Mouse (Mus musculus) hindbrain, embryonic 12.5 days (tissue): ENCODE measurements around the gene Pigq. TPM values are rescaled to one million over a fixed set of nuclear protein-coding genes. Genes with fewer than 3 reads are reported as not detected.

Experiments used
- ATAC-seq: fragments of 200-750 bp; cut with Nextera tagmentation; 2 replicates; pipeline ENCODE4 v1.8.0; 2017; ENCODE audit warnings: moderate TSS enrichment; ENCODE audit not compliant: low FRiP score
- H3K27ac ChIP-seq: fragments of 300-500 bp; sonication (generic); 2 replicates; pipeline ENCODE4 v1.5.1; 2016; ENCODE audit warnings: mild to moderate bottlenecking
- H3K27me3 ChIP-seq: fragments of 300-500 bp; sonication (generic); 2 replicates; pipeline ENCODE4 v1.6.1; 2016; ENCODE audit warnings: mild to moderate bottlenecking
- H3K36me3 ChIP-seq: fragments of 300-500 bp; sonication (generic); 2 replicates; pipeline ENCODE4 v1.6.1; 2016; ENCODE audit warnings: mild to moderate bottlenecking
- H3K4me1 ChIP-seq: fragments of 300-500 bp; sonication (generic); 2 replicates; pipeline ENCODE4 v1.6.1; 2016
- H3K4me2 ChIP-seq: fragments of 300-500 bp; sonication (generic); replicated peaks from 2 replicates; pipeline ENCODE4 v1.6.1; 2016; ENCODE audit warnings: mild to moderate bottlenecking
- H3K4me3 ChIP-seq: fragments of 300-500 bp; sonication (generic); 2 replicates; pipeline ENCODE4 v1.5.1; 2016; ENCODE audit warnings: mild to moderate bottlenecking
- H3K9ac ChIP-seq: fragments of 300-500 bp; sonication (generic); 2 replicates; pipeline ENCODE4 v1.6.1; 2016; ENCODE audit warnings: mild to moderate bottlenecking, moderate library complexity
- H3K9me3 ChIP-seq: fragments of 300-500 bp; sonication (generic); replicated peaks from 2 replicates; pipeline ENCODE4 v1.6.1; 2016; ENCODE audit warnings: mild to moderate bottlenecking
- WGBS: fragments of 180-500 bp; shearing (Covaris S2); methylation state at CpG from one replicate; pipeline ENCODE4 v1.1.7; 2016; 5-methylcytosine and 5-hydroxymethylcytosine counted together
- polyA plus RNA-seq: library from polyadenylated mRNA; unstranded; fragments of >200 nt; fragmentation: Nextera tagmentation; extraction: Ambion mirVana; gene quantifications from 2 replicates; pipeline ENCODE4 v1.2.1, GENCODE M21; 2016

Gene Pigq
- 53.6 and 57.5 TPM in 2 replicates for polyA plus RNA-seq

- Histone ChIP-seq H3K4me3 (no peak within 1 kb of the TSS), H3K4me2 (no peak within 1 kb of the TSS), H3K9ac (no peak within 1 kb of the TSS), H3K9me3 (no peaks in the 10 kb centered on the region), H3K27ac (no peak within 1 kb of the TSS), H3K27me3 (peaks cover 4% of the 10 kb centered on the region), H3K36me3 (no peaks in the 10 kb centered on the region), H3K4me1 (peaks cover 12% of the 10 kb centered on the region)
- 56% methylated on average over 6 of the region's 6 CpGs for WGBS
- ATAC-seq, result no peak
Measured at GRCm38 (mm10) chr17:25944366-25945163, at the start of gene Pigq, which contains the start of gene Nhlrc4. Gene Pigq, minus strand, starts transcription at chr17:25944936. Gene Nhlrc4, minus strand, starts transcription at chr17:25944961.

GRCm38 (mm10) chr17:25993489-25993888 is 48.8 kb upstream of the Pigq start:
- Histone ChIP-seq H3K4me2 (no peak overlapping the region), H3K9me3 (no peaks in the 10 kb centered on the region), H3K9ac (no peak overlapping the region), H3K36me3 (peaks cover 91% of the 10 kb centered on the region), H3K4me1 (no peaks in the 10 kb centered on the region), H3K27ac (no peak overlapping the region), H3K4me3 (no peak overlapping the region), H3K27me3 (no peaks in the 10 kb centered on the region)
- 88% methylated on average over 3 of the region's 3 CpGs for WGBS
- ATAC-seq, result no peak

GRCm38 (mm10) chr17:25992274-25992673 is 47.5 kb upstream of the Pigq start:
- no peaks in the 10 kb centered on the region for H3K4me1 ChIP-seq
- no peak overlapping the region for H3K4me2 ChIP-seq
- whole genome bisulfite sequencing, result 99% methylated on average over 4 of the region's 4 CpGs
- H3K27ac ChIP-seq, result no peak overlapping the region
- no peaks in the 10 kb centered on the region for H3K9me3 ChIP-seq
- H3K27me3 ChIP-seq, result no peaks in the 10 kb centered on the region
- ATAC-seq, result no peak
- H3K36me3 ChIP-seq, result peaks cover 86% of the 10 kb centered on the region
- H3K4me3 ChIP-seq, result no peak overlapping the region
- no peak overlapping the region for H3K9ac ChIP-seq

- Histone ChIP-seq H3K4me3 (no peak overlapping the region), H3K9me3 (no peaks in the 10 kb centered on the region), H3K4me1 (peaks cover 4% of the 10 kb centered on the region; the same call in 1 of the 2 replicates), H3K27me3 (no peaks in the 10 kb centered on the region), H3K4me2 (no peak overlapping the region), H3K36me3 (peaks cover 73% of the 10 kb centered on the region), H3K9ac (no peak overlapping the region), H3K27ac (no peak overlapping the region)
- WGBS, result 95% methylated on average over 5 of the region's 5 CpGs
- ATAC-seq, result no peak
Measured at GRCm38 (mm10) chr17:25990331-25990730, 45.6 kb upstream of the Pigq start.

GRCm38 (mm10) chr17:25985306-25986294 is 40.9 kb upstream of the Pigq start, which contains the start of gene Capn15:
Gene Capn15, minus strand, starts transcription at chr17:25985796.
- Histone ChIP-seq H3K4me2 (peak within 1 kb of the TSS; percentile 74), H3K4me3 (peak within 1 kb of the TSS; percentile 84), H3K27ac (peak within 1 kb of the TSS; percentile 91), H3K4me1 (peaks cover 29% of the 10 kb centered on the region), H3K27me3 (no peaks in the 10 kb centered on the region), H3K36me3 (peaks cover 31% of the 10 kb centered on the region), H3K9me3 (no peaks in the 10 kb centered on the region), H3K9ac (peak within 1 kb of the TSS; percentile 91)
- under 1% methylated on average over 90 of the region's 91 CpGs for WGBS
- ATAC-seq, result peak; percentile 99

- H3K27ac ChIP-seq, result peak overlapping the region; percentile 91
- ATAC-seq, result no peak
Measured at GRCm38 (mm10) chr17:25984556-25985305, 40.0 kb upstream of the Pigq start.

GRCm38 (mm10) chr17:25984066-25984465 is 39.3 kb upstream of the Pigq start:
- peak overlapping the region; percentile 84 for H3K4me3 ChIP-seq
- H3K36me3 ChIP-seq, result peaks cover 17% of the 10 kb centered on the region; the same call in 1 of the 2 replicates
- peak overlapping the region; percentile 74 for H3K4me2 ChIP-seq
- H3K9me3 ChIP-seq, result no peaks in the 10 kb centered on the region
- no peak for ATAC-seq
- H3K27me3 ChIP-seq, result no peaks in the 10 kb centered on the region
- 100% methylated on average over 1 of the region's 1 CpGs for WGBS
- H3K27ac ChIP-seq, result no peak overlapping the region
- H3K4me1 ChIP-seq, result peaks cover 29% of the 10 kb centered on the region
- H3K9ac ChIP-seq, result peak overlapping the region; percentile 91; the same call in 1 of the 2 replicates

More at GRCm38 (mm10) chr17:25984556-25985305, 40.0 kb upstream of the Pigq start:
- peak overlapping the region; percentile 91 for H3K9ac ChIP-seq
- H3K4me2 ChIP-seq, result peak overlapping the region; percentile 74
- peaks cover 23% of the 10 kb centered on the region for H3K36me3 ChIP-seq
- no peaks in the 10 kb centered on the region for H3K27me3 ChIP-seq
- peaks cover 29% of the 10 kb centered on the region for H3K4me1 ChIP-seq
- peak overlapping the region; percentile 84 for H3K4me3 ChIP-seq
- no peaks in the 10 kb centered on the region for H3K9me3 ChIP-seq
- WGBS, result 13% methylated on average over 17 of the region's 17 CpGs

GRCm38 (mm10) chr17:25982913-25983312 is 38.2 kb upstream of the Pigq start:
- WGBS, result 89% methylated on average over 3 of the region's 3 CpGs
- Histone ChIP-seq H3K27me3 (no peaks in the 10 kb centered on the region), H3K4me1 (peaks cover 29% of the 10 kb centered on the region), H3K36me3 (peaks cover 9% of the 10 kb centered on the region; the same call in 1 of the 2 replicates), H3K4me2 (no peak overlapping the region), H3K27ac (no peak overlapping the region), H3K4me3 (no peak overlapping the region), H3K9me3 (no peaks in the 10 kb centered on the region), H3K9ac (no peak overlapping the region)
- ATAC-seq, result no peak

- WGBS, result 91% methylated on average over 5 of the region's 5 CpGs
- H3K27me3 ChIP-seq, result no peaks in the 10 kb centered on the region
- no peak for ATAC-seq
- no peak overlapping the region for H3K9ac ChIP-seq
- no peak overlapping the region for H3K27ac ChIP-seq
- H3K4me1 ChIP-seq, result peaks cover 25% of the 10 kb centered on the region
- peaks cover 4% of the 10 kb centered on the region; the same call in 1 of the 2 replicates for H3K36me3 ChIP-seq
- no peaks in the 10 kb centered on the region for H3K9me3 ChIP-seq
- no peak overlapping the region for H3K4me3 ChIP-seq
- no peak overlapping the region for H3K4me2 ChIP-seq
Measured at GRCm38 (mm10) chr17:25980854-25981253, 36.1 kb upstream of the Pigq start.

- Histone ChIP-seq H3K9me3 (no peaks in the 10 kb centered on the region), H3K4me2 (no peak overlapping the region), H3K27me3 (no peaks in the 10 kb centered on the region), H3K27ac (no peak overlapping the region), H3K4me3 (no peak overlapping the region), H3K9ac (no peak overlapping the region), H3K4me1 (peaks cover 25% of the 10 kb centered on the region), H3K36me3 (peaks cover 4% of the 10 kb centered on the region; the same call in 1 of the 2 replicates)
- ATAC-seq, result no peak
- 89% methylated on average over 5 of the region's 5 CpGs for WGBS
Measured at GRCm38 (mm10) chr17:25979829-25980738, 35.3 kb upstream of the Pigq start.
